Mouse (Mus musculus): ENCODE measurements around the gene Wwc2.

GRCm38 (mm10) chr8:48002551-48002950 is 11.8 kb upstream of the Wwc2 start:
- no peak for TF ChIP-seq POLR2A (IDR thresholded peaks at IDR 0.05; ENCODE audit: borderline replicate concordance, low read depth, low read length)
- TF ChIP-seq CTCF (IDR thresholded peaks at IDR 0.05; ENCODE audit: low read depth, low read length): no peak
